Mouse (Mus musculus): Measurements from ENCODE around the gene Sorbs1.

The Sorbs1 gene

DNA sequence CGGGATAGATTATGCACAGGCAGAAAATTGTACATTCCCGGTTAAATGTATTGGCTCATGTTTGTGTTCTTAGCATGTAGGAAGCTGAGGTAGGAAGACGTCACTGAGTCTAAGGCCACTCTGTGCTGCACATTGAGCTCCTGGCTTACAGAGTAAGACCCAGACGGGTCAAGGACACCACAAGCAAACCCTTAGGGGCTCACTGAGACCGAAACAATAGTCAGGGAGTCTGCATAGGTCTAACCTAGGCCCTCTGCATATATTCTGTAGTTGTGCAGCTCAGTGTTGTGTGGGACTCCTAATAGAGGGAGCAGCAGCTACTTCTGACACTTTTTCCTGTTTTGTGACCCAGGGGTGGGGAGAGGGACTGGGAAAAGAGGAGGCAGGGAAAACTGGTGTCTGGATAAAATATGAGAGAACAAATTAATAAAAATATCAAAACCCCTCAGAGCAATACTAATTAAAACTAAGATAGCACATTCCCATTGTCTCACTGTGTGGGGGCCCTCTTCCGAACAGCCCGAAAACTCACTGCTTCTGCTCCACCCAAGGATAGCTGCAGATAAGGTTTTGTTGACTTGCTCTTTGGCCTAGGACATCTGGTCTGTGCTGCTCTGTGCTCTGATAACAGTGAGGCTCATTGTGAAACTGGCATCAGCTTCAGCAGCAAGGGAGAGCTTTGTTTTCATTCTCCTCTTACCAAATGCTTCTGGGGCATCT is 216.3 kb downstream of the Sorbs1 start:
- no peak for DNase-seq

DNA sequence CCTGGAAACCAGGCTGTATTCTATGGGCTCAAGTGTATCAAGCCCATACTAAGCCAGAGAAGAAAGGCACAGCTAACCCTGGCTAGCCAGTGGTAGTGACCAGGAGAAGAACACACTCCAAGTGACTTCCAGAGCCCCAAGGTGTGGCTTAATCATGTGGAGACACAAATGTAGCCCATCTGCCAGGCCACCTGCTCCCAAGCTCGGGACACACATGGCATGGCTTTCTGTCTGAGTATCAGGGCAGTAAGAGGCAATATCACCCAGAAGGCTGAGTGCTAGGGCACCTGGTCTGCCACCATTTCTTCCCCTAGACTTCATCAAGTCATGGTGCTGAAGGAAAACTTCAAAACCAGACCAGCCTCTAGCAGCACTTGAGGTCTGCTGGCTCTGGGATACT is 219.3 kb downstream of the Sorbs1 start:
- no peak for DNase-seq

DNA sequence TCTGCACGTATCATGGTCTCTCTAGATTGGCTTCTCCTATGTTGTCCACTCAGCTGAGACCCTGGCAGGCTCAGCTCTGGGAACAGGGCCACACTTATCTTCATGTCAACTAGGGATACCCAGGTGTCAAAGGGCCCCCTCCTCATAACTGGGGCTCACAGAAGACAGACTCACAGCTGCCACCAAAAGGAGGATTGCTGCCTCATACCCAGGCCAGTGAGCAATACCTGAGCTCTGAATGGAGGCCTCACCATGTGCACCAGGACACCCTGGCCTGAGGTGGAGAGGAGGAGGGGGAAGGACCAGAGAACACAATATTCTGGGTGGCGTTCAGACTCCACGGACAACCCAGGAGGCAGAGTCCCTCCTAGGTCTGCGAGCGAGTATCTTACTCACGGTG is 219.8 kb downstream of the Sorbs1 start:
- DNase-seq = no peak

DNA sequence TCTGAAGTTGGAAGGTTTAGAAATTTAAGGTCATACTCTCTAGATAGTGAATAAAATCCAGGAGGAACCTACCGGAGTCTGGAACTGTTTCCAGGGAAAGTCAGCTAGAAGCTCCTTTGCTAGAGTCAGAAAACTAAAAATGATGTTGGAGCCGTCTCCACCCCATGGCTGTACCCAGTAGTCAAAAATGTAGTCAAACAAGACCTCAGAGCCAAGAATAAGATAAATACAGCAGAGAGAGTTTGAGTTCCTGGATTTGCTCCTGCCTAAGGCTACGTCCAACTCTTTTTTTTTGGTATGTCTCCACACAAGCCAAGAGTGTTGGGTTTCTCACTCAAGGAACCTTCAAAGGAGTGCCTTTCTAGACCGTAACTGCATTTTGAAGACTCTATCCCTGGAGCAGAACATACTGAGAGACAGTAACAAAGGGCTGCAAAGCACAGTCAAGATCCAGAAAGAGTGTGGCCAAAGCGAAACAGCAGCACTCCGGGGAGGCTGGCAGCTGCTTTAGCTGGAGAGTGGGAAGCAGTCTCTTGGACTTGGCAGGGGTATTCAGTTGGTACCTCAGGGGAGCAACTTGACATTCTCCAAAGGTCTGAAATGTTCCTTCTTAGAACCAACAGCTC is 223.4 kb downstream of the Sorbs1 start:
- no peak for DNase-seq

DNA sequence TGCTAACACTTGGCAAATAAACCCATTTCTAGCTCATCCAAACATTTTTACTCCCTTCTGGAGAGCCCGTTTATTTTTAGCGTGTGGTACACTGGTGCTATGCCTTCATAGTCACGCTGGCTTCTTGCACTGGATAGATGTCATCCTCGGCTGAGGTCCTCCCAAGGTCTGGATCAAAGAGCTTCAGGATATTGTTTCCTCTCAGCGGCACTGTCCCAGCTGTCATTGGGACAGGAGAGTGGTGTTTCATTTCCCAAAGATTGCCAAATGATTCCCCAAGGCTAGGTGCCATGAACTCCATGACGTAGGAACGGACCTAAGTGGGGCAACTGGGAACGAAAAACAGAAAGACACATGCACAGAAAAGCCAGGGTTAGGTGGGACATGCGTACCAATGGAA is 225.2 kb downstream of the Sorbs1 start:
- no peak for DNase-seq

DNA sequence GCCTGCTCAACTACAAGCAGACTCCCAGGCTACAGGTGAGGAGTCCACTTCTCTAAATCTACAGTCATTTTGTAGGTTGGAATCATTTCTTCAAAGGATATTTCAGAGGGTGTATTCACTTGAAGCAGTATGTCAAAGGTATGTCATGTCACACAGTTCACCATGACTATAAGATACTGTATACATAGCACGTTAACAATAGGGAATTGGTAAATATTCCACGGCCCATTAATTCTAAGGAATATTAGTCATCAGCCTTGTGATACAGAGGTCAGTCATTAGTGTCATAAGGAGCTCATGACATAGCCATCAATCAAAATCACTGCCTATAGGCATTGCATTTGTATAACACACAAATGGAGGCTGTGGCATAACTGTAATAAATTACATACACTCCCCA is 228.9 kb downstream of the Sorbs1 start:
- no peak for DNase-seq

DNA sequence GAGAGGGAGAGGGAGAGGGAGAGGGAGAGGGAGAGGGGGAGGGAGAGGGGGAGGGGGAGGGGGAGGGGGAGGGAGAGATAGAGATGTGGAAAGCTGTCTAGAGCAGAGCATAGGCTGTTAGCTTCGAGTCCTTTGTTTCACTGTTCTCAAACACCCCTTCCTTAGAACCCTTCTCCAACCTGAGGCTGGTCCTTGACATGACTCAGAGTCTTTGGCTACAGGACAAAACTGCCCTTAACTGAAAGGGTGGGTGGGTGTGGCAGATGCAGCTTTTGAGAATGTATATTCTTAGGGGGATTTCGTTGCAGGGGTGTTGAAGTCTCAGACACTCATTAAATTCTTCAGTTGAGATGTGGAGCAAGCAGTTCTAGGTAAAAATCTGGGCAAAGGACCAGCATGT is 230.2 kb downstream of the Sorbs1 start:
- DNase-seq = no peak

DNA sequence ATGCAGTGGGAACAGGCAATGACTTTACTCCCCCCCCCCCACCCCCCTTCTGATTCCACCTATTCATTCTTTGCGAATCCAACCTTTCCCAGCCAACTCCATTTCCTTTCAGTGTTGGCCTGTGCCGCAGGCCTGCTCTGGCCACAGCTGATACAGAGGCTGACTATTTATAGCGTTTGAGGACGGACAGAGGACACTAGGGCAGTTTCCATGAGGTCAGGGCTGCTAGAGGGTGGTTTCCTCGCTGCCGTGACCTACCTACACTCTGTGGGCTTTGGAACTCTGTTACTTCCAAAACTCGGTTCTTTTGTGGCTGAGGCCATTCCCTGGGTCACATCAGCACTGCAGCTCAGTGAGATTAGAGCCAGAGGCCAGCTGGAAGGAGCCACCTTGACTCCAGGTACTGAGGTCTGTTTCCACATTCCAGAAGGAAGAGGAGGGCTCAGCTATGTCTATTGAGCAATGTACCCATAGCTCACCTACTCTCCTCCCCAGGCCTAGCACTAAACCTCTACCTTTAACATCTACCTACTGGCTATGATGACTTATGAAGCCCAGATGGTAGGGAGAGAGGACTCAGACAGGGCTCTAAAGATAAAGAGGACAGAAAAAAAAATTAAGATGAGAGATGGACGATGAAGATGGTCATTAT is 235.1 kb downstream of the Sorbs1 start:
- DNase-seq = no peak

DNA sequence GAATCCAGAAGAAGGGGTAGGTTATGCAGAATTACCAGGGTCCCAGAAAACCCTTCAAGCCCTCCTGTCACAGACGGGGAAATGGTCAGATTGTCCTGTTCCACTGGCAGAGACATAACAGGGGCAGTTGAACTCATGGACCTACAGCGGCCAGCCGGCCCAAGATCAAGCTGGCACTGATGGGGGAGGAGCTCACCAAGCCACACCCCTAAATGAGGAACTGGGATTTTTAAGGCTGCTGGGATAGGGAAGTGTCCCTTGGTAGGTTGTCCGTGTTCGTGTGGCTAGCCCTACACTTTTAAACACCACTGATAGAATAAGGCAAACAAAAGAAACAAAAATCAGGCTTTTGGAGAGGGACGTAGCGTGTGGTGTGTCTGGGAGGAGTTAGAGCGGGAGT is 236.1 kb downstream of the Sorbs1 start:
- DNase-seq = no peak

DNA sequence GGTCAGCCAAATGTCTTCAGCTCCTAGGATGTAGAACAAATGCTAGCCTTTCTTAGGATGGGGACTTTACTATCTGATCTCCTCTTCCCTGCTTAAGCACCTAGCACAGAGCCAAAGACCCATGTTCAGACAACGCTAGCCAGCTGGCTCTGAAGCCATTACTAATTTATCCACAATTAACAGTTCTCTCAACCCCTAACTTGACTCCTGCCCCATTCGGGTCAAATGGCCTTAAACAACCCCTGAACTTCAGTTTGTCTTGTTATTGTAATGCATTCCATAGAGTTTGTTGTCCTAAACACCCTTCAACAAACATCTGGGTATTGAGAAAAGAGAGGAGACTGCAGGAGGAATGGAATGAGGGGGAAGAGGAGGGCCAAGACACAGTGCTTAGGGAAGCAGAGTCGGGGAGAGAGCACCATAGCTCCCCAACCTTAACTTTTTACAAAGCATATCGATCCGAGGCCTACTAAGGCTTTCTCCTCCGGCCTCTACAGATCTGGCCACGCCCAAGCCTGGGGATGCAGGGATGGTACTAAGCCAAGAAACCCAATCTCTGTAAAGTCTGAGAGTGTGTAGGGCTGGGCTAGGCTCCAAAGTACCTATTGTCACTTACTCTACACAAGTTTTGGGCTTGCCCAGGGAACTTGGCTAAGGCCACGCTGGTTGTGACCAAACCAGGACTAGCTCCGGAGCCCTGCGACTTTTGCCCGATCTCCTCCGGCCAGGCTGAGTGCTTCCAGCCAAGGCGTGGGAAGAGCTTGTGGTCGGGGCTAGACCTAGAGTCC is 238.0 kb downstream of the Sorbs1 start:
- DNase-seq = no peak

DNA sequence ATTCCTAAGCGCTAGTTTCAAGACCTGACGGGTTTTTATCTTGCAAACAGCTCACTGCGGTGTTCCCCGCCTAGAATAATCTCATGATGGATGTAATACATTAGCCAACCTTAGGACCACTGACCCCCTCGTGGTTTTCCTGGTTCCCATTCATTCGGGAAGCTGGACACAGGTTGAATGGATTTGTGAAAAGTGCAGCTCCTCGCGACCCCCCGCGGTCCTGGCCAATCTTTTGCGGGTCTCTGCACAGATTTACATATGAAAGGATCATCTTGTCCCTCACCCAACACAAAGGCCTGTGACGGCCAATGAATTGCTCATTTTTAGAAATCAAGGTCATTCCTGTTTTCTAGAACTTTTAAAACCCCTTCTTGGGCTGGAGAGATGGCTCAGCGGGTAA is 240.9 kb downstream of the Sorbs1 start:
- no peak for DNase-seq

DNA sequence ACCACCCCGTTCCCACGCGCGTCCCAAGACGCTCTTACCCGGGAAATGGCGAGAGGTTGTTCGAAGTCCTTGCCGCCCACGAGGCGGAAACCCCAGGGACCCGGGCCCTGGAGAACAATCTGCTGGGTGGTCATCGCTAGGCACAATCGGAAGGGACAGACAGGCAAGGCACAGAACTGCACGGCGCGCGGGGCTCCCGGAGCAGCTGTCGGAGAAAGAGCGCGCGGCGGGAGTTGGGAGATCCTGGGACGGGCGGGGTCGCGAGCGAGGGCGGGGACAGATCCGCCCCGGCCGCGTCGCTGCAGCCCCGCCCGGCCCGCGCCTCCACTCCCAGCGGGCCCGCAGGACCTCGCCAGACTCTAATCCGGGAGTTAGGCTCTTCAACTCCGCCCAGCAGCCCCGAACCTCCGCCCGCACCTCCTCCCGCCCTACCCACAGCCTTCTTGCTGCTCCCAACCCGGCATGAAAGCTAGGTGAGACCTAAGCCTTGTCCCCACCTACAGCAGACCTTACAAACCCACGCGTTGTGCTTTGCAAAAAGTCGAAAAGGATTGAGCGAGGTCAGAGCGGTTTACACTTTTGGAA is 242.2 kb downstream of the Sorbs1 start, which contains the start of gene Pdlim1:
Pdlim1 (minus strand) TSS at position 535 of the 585 bp plus-strand sequence.
- DNase-seq = peak; percentile 79

DNA sequence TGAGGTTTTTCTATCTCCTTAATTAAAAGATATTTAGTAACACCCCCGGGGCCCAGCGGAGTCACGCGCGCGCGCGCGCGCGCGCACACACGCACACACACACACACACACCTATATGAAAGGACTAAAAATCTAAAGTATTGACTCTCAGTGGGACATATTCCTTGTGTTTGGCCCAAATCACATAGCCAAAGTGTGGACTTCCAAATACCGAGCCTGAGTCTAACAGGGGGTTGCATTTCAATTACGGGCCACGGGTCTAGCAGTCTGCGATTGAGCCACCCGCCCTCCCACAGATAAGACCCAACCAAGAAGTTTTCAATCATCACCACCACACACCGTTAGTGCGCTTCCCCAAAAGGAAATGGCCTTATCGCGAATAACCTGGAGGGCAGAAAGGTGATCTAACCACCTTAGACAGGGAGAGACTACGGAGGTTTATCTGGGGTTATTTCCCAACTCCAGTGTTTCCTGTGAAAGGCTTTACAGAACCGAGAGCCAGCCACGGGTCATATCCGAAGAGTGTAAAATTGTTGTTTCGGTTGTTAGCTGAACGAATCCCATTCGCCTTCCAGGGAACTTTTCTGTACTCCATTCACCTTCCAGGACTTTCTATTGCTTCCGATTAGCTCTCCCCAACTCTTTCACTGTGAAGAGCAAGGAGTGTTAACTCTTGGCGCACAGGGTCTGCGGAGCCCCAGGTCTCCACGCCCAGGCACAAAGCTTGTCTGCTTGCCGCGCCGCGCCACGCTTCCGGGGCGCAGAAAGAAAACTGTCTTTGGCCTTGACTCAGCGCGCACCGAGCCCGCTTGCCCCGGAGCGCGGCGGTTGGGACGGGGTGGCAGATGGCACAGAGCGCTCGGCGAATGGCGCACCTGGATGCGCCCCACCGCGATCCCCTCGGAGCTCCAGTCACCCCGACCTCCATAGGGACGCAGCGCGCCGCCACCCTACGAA is 242.9 kb downstream of the Sorbs1 start:
- peak; percentile 85 for DNase-seq

DNA sequence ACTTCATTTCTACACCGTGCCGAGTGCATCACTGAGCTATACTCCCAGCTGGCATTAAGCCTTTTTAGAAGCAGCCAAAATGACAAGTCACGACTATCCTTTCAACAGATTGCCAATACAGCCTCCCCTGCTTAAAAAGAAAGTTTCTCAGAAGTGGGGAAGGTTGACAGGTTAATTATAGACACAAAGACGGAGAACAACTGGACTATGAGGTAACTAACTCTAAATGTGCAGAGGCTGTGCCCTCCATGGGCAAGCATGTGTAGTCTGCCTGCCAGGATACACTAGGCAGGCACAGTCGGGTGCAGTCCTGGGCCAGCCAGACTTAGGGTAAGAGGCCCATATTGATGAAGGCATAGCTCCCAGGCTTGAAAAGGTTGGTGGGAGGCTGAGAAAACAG is 244.1 kb downstream of the Sorbs1 start:
- DNase-seq = no peak

DNA sequence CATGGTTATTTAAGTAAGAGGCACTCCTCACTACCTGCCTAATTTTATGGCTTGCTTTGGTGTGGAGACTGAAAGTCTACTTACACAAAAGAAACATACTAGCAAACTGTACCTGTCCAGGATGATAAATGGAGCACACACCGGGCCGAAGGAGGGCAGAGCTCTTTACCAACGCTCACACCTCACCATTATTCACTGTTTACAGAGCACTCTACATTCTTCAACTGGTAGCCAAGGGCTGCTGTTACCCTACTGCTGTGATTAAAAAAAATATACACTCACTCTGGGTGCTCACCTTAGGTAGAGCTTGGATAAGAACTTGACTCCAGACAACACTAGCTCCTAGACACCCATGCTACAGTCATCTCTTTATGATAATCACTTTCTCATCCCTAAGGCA is 245.1 kb downstream of the Sorbs1 start:
- no peak for DNase-seq

DNA sequence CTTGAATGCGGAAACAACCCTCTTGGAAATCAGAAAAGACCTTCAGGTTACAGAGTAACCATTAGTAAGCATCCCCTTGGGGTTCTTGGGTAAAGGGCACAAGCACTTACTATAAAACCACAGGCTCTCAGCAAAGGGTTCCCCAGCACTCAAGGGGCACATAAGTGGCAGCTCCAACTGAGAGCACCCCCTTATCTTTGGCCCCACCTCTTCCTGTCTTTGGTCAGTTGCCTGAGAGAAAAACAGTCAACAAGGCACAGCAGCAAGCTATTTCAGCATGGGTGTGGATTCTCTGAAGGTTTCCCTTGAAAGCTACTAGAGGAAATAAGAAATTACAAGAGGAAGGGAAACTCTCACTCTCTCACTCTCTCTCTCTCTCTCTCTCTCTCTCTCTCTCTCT is 246.2 kb downstream of the Sorbs1 start:
- peak; percentile 57 for DNase-seq

DNA sequence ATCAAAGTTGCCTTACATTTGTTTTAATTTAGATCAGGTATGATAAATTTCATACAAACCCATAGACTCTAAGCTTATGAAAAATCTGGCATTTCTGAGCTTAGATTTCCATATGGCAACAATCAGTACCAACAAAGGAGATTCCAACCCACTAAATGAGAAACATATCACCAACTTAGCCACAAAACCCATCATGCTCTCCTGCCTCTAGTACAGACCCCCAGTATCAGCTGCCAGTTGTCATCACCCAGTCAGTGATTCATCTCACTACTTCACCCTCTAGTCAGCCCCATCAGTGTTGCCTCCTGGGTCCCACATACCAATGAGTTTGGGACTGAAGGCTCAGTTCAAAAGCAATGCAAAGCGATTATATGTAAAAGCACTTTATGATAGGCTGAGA is 254.1 kb downstream of the Sorbs1 start:
- no peak for DNase-seq

DNA sequence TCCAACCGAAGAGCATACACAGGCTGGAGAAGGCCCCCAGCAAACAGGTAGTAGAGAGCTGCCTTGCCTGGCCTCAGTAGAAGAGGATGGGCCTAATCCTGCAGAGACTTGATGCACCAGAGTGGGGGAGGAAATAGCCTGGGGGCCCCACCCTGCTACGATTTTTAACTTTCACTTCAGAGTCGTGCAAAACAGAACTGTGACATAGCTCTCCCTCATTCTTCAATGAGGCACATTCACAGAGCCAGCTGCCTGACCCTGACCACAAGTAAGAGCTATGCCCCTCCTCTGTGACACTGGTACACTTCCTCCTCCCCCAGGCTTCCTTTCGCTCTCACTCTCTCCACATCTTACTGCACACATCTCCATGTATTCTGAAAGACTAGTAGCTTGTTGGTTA is 256.2 kb downstream of the Sorbs1 start:
- peak; percentile 84 for DNase-seq

DNA sequence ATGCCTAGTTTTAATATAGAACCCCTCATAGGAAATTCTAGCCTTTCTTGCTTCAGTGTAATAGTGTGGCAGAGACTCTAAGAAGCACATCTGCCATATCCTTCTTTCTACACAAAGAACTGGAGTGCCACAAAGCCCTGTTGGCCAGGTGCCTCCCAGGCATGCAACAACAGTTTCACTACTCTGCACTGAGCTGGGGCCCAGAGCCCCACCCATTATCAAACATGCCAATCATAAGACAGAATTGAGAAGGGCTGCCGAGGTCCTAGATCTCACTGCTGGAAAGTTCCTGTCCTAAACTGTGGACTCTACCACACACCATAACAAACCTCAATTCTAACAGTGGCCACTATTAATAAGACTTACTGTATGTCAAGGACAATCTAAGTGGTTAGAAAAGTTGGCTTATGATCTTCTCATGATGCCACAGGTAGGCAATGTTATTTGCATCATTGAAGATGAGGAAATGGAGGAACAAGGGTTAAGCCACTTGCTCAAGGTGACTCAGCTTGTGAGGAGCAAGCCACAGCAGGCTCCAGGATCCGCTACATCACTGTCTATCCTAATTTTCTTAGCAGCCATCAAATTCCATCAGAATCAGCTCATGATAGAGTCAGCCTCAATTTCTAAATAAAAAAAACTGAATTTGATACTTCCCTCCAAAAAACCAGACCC is 257.1 kb downstream of the Sorbs1 start:
- peak; percentile 62 for DNase-seq

DNA sequence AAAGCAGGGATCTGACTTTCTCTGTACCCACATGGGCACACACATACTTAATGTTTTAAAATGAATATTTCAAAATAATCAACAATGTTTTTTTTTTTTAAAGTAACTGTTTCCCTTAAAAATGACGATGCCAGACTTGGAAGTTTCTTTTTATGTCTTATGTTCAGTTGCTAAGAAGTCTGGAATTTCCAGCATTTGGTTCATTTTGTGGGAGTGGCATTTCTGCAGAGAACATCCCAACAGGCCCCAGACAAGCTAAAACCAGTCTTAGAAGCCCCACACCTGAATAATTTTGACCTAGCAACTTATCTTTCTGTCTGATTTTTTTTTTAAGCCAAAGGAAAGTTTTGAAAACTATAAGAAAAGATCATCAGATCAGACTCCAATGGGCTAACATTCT is 258.0 kb downstream of the Sorbs1 start:
- no peak for DNase-seq

DNA sequence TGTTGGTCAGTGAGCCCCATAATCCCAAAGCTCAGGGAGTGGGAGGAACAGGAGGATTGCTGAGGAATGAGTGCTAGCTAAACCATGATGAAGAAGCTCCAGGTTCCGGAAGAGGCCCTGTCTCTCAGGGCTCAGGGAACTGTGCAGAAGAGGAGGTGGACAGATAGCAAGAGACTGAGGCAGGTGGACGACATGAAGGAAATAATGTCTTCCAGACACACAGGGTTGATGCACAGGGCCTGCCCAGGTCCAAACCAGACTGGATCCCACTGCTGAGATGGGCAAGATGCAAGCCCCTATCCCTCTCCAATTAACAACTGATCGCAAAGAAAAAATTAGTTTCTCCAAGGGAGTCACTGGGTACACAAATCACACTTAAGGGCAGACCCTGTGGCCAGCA is 258.8 kb downstream of the Sorbs1 start:
- DNase-seq = no peak

Data from thymus, postnatal 14 days (tissue).